Mouse (Mus musculus): ENCODE measurements around the gene Olfr397.

Gene Olfr397

GRCm38 (mm10) chr11:73960517-73960916, at the start of gene Olfr397:
Gene Olfr397, plus strand, starts transcription at chr11:73960817.
- DNase-seq (ENCODE audit: low read depth), result no peak

GRCm38 (mm10) chr11:73936377-73936776, 24.2 kb upstream of the Olfr397 start, which contains the start of gene Olfr23:
Gene Olfr23, plus strand, starts transcription at chr11:73936677.
- no peak for DNase-seq (ENCODE audit: low read depth)

- no peak for DNase-seq (ENCODE audit: low read depth)
Measured at GRCm38 (mm10) chr11:73990307-73990706, 29.7 kb downstream of the Olfr397 start, which contains the start of gene Olfr398. Gene Olfr398, minus strand, starts transcription at chr11:73990407.

GRCm38 (mm10) chr11:73993115-73993514, 32.5 kb downstream of the Olfr397 start:
- DNase-seq (ENCODE audit: low read depth), result no peak
